Mouse (Mus musculus): ENCODE results near the gene Bdh2.

GRCm38 (mm10) chr3:135285807-135286206 is 4.8 kb downstream of the Bdh2 start:
- no peak for TF ChIP-seq MAX (IDR thresholded peaks at IDR 0.05; ENCODE audit: low read length)
- TF ChIP-seq TAL1 (IDR thresholded peaks at IDR 0.05; ENCODE audit: low read length) = no peak
- no peak for TF ChIP-seq POLR2AphosphoS2 (IDR thresholded peaks at IDR 0.05; ENCODE audit: low read length)
- TF ChIP-seq CTCF (IDR thresholded peaks at IDR 0.05 in 2 of 3, conservative IDR thresholded peaks at IDR 0.05 in 1 of 3; ENCODE audit: control insufficient read depth in 1 of 3, insufficient read depth in 1 of 3, low read depth in 2 of 3, low read length in 3 of 3, poor library complexity in 1 of 3, severe bottlenecking in 1 of 3) = no peak
- TF ChIP-seq ETS1 (IDR thresholded peaks at IDR 0.05; ENCODE audit: low read depth, low read length) = no peak
- TF ChIP-seq POLR2A (IDR thresholded peaks at IDR 0.05; ENCODE audit: control insufficient read depth in 1 of 2, insufficient read depth in 1 of 2, low read depth in 1 of 2, low read length in 2 of 2, poor library complexity in 1 of 2) = no peak
- no peak for TF ChIP-seq MAFK (IDR thresholded peaks at IDR 0.05; ENCODE audit: borderline replicate concordance, low read depth, low read length)
- TF ChIP-seq BHLHE40 (IDR thresholded peaks at IDR 0.05; ENCODE audit: borderline replicate concordance, low read depth, low read length) = no peak
- no peak for TF ChIP-seq GATA1 (IDR thresholded peaks at IDR 0.05; ENCODE audit: low read depth, low read length)
- TF ChIP-seq CHD2 (IDR thresholded peaks at IDR 0.05; ENCODE audit: low read length) = no peak
- TF ChIP-seq RCOR1 (IDR thresholded peaks at IDR 0.05; ENCODE audit: low read depth, low read length) = no peak
